Mouse (Mus musculus) heart, adult 2 months (tissue): ENCODE measurements around the gene Trpm1.

Experiments used
- CTCF ChIP-seq: fragments of 200-600 bp; IDR thresholded peaks from 2 replicates; pipeline ENCODE4 v1.8.1; 2022; ENCODE audit warnings: antibody characterized with exemption, mild to moderate bottlenecking, moderate library complexity
- EP300 ChIP-seq: fragments of 200-500 bp; IDR thresholded peaks from 2 replicates; pipeline ENCODE4 v1.6.1; 2011; ENCODE audit warnings: low read depth, low read length, control low read depth; ENCODE audit not compliant: insufficient read depth
- POLR2A ChIP-seq: fragments of 200-500 bp; IDR thresholded peaks from 2 replicates; pipeline ENCODE4 v1.6.1; 2011; ENCODE audit warnings: mild to moderate bottlenecking, low read depth, low read length, control low read depth; ENCODE audit not compliant: insufficient read depth

- no peak for TF ChIP-seq POLR2A
- no peak for TF ChIP-seq CTCF
- no peak for TF ChIP-seq EP300
Measured at GRCm38 (mm10) chr7:64156918-64157690, 3.5 kb downstream of the Trpm1 start.
